Mouse (Mus musculus): ENCODE measurements around the gene Cdk4.

DNA sequence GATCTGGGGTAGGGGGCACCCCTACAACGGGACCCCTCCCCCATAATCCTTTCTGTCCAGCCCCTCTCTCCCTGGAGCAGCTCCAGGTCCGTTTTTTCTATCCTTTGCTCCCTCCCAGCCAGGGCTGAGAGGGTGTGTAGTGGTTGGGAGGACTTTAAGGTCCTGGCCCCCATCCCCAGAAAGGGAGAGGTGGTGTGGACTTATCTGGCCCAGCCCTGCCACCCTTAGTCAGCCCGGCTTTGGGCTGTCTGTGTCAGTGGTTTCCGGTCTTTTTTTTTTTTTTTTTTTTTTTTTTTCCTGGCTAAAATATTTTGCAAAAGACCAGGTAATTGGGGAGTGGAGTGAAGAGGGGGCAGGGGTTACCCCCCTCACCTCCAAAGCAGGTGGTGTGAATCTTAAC is 29.4 kb downstream of the Cdk4 start:
- no peak for TF ChIP-seq CTCF (IDR thresholded peaks at IDR 0.05; ENCODE audit: low read depth, low read length)
- no peak for TF ChIP-seq POLR2A (IDR thresholded peaks at IDR 0.05; ENCODE audit: borderline replicate concordance, low read depth, low read length)
